Mouse (Mus musculus) heart, adult 2 months (tissue): ENCODE results near the gene Galnt15. TPM values are rescaled to one million over a fixed set of nuclear protein-coding genes. Genes with fewer than 3 reads are reported as not detected.

ENCODE experiments used
- DNase-seq, 2 experiments: peaks; one replicate each; pipeline ENCODE4 v3.0.0; 2021
- H3K27ac ChIP-seq: fragments of 200-600 bp; 2 replicates; pipeline ENCODE4 v1.8.1; 2022
- H3K27me3 ChIP-seq: fragments of 200-500 bp; 2 replicates; pipeline ENCODE4 v1.6.1; 2012; ENCODE audit warnings: mild to moderate bottlenecking, low read length, inconsistent platforms, mixed read lengths; ENCODE audit not compliant: control insufficient read depth, insufficient read depth
- H3K36me3 ChIP-seq: fragments of 200-500 bp; 2 replicates; pipeline ENCODE4 v1.6.1; 2012; ENCODE audit warnings: low read length, inconsistent platforms; ENCODE audit not compliant: control insufficient read depth, insufficient read depth
- H3K4me1 ChIP-seq: fragments of 200-500 bp; 2 replicates; pipeline ENCODE4 v1.6.1; 2011; ENCODE audit warnings: low read length; ENCODE audit not compliant: control insufficient read depth, insufficient read depth
- H3K4me3 ChIP-seq: fragments of 200-600 bp; 2 replicates; pipeline ENCODE4 v1.8.1; 2022
- H3K79me2 ChIP-seq: fragments of 200-500 bp; replicated peaks from 2 replicates; pipeline ENCODE4 v1.6.1; 2012; ENCODE audit warnings: mild to moderate bottlenecking, inconsistent platforms, low read length, moderate library complexity, mixed read lengths; ENCODE audit not compliant: control insufficient read depth, insufficient read depth
- H3K9ac ChIP-seq: fragments of 200-500 bp; 2 replicates; pipeline ENCODE4 v1.6.1; 2012; ENCODE audit warnings: low read depth, mild to moderate bottlenecking, control low read depth, inconsistent platforms, low read length, mixed read lengths
- CTCF ChIP-seq: fragments of 200-600 bp; IDR thresholded peaks from 2 replicates; pipeline ENCODE4 v1.8.1; 2022; ENCODE audit warnings: antibody characterized with exemption, mild to moderate bottlenecking, moderate library complexity
- EP300 ChIP-seq: fragments of 200-500 bp; IDR thresholded peaks from 2 replicates; pipeline ENCODE4 v1.6.1; 2011; ENCODE audit warnings: low read depth, low read length, control low read depth; ENCODE audit not compliant: insufficient read depth
- POLR2A ChIP-seq: fragments of 200-500 bp; IDR thresholded peaks from 2 replicates; pipeline ENCODE4 v1.6.1; 2011; ENCODE audit warnings: mild to moderate bottlenecking, low read depth, low read length, control low read depth; ENCODE audit not compliant: insufficient read depth
- WGBS: fragments of 180-500 bp; shearing (Covaris S2); methylation state at CpG from one replicate; pipeline ENCODE4 v1.1.7; 2018; 5-methylcytosine and 5-hydroxymethylcytosine counted together
- intact Hi-C: fragments of 180-260 bp; cut with DNase I; formaldehyde crosslinking; loops from one replicate; pipeline ENCODE4 v1.15.1; 2025
- polyA plus RNA-seq: library from polyadenylated mRNA; depleted of rRNA; stranded (reverse); fragments of >200 nt; gene quantifications from 2 replicates; pipeline ENCODE4 v1.2.3, GENCODE M21; 2012
- total RNA-seq, 2 experiments: library from RNA; stranded (reverse); gene quantifications; 2 replicates each; pipeline ENCODE4 v1.2.3; 2021

Galnt15 gene
- total and polyA plus RNA-seq, 3 experiments, result 10.1 to 18.1 (median 11.2) TPM

DNA sequence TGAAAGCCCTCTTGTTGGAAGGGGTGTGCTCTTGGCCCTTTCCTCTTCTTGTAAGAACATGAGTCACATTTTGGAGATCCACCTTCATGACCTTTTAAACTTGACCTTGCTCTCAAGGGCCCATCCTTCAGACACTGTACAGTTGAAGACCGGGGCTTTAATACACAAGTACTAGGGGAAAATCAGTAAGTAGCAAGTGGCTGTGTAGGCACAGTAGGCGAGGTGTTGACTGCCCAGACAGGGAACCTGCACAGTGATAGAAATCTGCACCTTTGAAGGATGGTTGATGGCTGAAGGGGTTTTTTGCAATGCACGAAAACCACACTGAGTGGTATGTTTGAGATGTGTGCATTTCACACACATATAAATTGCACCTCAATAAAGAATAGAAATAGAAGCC, 12.3 kb upstream of the Galnt15 start:
- DNase-seq, result no peak
- Histone ChIP-seq H3K36me3 (no peaks in the 10 kb centered on the region), H3K27ac (no peak overlapping the region), H3K4me1 (peaks cover 4% of the 10 kb centered on the region), H3K9ac (no peak overlapping the region), H3K4me3 (no peak overlapping the region), H3K27me3 (no peaks in the 10 kb centered on the region), H3K79me2 (no peaks in the 10 kb centered on the region)
- no peak for TF ChIP-seq CTCF
- TF ChIP-seq EP300, result no peak
- no peak for TF ChIP-seq POLR2A
- intact Hi-C loops, result no loop called here
- 93% methylated on average over 3 of the region's 3 CpGs for WGBS

DNA sequence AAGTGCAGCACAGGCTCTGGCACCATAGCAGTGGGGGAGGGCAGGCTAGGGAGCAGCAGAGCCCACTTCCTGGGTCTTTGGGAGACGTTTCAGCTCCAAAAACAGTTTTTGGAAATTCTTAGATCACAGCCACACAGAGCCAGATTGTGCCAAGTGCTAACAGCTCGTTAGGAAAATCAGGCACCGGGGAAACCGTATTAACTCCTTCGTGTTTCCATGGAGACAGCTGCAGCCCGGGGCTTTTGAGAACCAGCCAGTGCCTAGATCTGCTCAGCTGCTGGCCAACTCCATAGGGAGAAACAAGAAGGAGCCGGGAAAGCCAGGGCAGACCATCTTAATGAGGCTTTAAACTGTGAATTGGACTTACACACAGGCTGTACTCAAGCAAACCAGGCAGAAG, 11.9 kb upstream of the Galnt15 start:
- Histone ChIP-seq H3K79me2 (no peaks in the 10 kb centered on the region), H3K4me1 (peaks cover 4% of the 10 kb centered on the region), H3K27me3 (no peaks in the 10 kb centered on the region), H3K27ac (no peak overlapping the region), H3K4me3 (no peak overlapping the region), H3K36me3 (no peaks in the 10 kb centered on the region), H3K9ac (peak overlapping the region; percentile 7; the same call in 1 of the 2 replicates)
- intact Hi-C loops, result no loop called here
- no peak for TF ChIP-seq CTCF
- no peak for TF ChIP-seq EP300
- TF ChIP-seq POLR2A, result no peak
- DNase-seq, result no peak
- WGBS, result 24% methylated on average over 7 of the region's 7 CpGs

DNA sequence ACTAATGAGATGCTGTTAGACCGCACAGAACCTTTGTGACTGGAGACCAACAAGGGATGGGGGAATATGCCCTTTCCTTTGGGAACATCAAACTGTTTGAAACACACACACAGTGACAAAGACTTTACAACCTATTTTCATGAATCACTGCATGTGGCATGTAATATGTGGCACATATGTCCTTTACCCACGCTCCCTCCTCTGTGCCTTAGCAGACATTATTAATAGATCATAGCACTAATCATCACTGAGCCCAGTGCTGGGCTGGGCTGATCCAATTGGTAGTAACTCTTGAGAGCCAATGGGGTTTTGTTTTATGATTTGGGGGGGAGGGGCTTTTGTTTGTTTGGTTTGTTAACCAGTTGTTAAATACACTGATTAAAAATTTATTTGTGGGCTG, 11.3 kb upstream of the Galnt15 start:
- Histone ChIP-seq H3K36me3 (no peaks in the 10 kb centered on the region), H3K79me2 (no peaks in the 10 kb centered on the region), H3K4me3 (no peak overlapping the region), H3K4me1 (peaks cover 4% of the 10 kb centered on the region), H3K9ac (no peak overlapping the region; the same call in 1 of the 2 replicates), H3K27me3 (no peaks in the 10 kb centered on the region), H3K27ac (no peak overlapping the region)
- no peak for TF ChIP-seq CTCF
- TF ChIP-seq EP300, result no peak
- intact Hi-C loops, result no loop called here
- no peak for DNase-seq
- 91% methylated on average over 2 of the region's 2 CpGs for WGBS

DNA sequence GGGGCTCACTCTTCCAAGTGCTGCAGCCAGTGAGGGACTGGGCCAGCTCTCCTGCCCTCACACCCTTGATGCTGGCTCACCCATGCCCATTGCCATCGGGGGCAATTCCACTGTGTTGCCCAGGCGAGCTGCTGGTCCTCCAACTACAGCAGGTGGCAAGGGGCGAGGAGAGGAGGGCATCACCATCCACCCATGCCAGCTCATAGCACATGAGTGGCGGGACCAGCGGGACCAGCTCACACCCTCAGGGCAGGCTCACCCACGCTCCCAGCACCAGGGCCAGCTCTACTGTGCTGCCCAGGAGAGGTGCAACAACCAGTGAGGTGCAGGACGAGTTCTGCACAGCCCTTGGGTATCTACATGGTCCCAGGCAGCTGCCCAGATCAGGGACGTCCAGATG, 9.7 kb upstream of the Galnt15 start:
- H3K4me3 ChIP-seq, result no peak overlapping the region
- no peaks in the 10 kb centered on the region for H3K36me3 ChIP-seq
- no peaks in the 10 kb centered on the region for H3K79me2 ChIP-seq
- no peaks in the 10 kb centered on the region for H3K27me3 ChIP-seq
- 85% methylated on average over 8 of the region's 8 CpGs for WGBS
- H3K27ac ChIP-seq, result no peak overlapping the region
- no peak overlapping the region for H3K9ac ChIP-seq
- DNase-seq, result no peak
- no peak for TF ChIP-seq POLR2A
- no peak for TF ChIP-seq CTCF
- no peak for TF ChIP-seq EP300
- H3K4me1 ChIP-seq, result peaks cover 4% of the 10 kb centered on the region
- intact Hi-C loops, result no loop called here

DNA sequence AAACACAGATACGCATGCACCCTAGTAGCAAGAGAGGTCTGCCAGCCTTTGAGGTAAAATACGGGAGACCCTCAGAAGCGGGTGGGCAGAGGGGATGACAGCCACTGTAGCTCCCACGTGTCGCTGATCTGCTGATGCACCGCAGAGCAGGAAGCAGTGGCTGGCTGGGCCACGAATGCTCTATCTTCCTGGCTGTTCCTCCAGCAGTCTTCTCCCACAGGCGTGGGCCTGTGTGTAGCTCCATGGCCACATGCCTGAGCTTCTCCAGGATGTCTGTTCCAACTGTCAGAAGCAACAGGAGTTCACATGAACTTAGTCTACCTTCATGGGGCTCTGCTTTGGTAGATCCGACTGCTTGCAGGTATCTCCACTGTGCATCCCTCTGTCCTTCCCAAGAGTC, 6.8 kb upstream of the Galnt15 start:
- WGBS, result 49% methylated on average over 9 of the region's 9 CpGs
- no peak overlapping the region for H3K4me3 ChIP-seq
- intact Hi-C loops, result no loop called here
- DNase-seq, result no peak
- no peak overlapping the region for H3K27ac ChIP-seq
- no peaks in the 10 kb centered on the region for H3K79me2 ChIP-seq
- H3K4me1 ChIP-seq, result peaks cover 2% of the 10 kb centered on the region
- H3K9ac ChIP-seq, result no peak overlapping the region
- H3K27me3 ChIP-seq, result no peaks in the 10 kb centered on the region
- TF ChIP-seq CTCF (no peak), POLR2A (no peak)
- H3K36me3 ChIP-seq, result no peaks in the 10 kb centered on the region

DNA sequence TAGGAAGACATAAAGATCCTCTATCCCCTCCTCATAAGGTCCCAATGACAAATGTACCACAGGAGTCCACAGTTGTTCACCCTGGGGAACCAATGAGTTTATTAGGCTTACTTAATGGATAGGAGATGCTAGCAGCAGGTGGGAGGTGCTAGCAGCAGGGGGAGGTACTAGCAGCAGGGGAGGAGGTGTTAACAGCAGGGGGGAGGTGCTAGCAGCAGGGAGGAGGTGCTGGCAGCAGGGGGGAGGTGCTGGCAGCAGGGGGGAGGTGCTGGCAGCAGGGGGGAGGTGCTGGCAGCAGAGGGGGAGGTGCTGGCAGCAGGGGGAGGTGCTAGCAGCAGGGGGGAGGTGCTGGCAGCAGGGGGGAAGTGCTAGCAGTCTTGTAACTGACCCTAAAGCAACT, 6.3 kb upstream of the Galnt15 start:
- no peak for DNase-seq
- Histone ChIP-seq H3K79me2 (no peaks in the 10 kb centered on the region), H3K4me3 (no peak overlapping the region), H3K9ac (no peak overlapping the region), H3K27me3 (no peaks in the 10 kb centered on the region), H3K36me3 (no peaks in the 10 kb centered on the region), H3K27ac (no peak overlapping the region), H3K4me1 (no peaks in the 10 kb centered on the region)
- TF ChIP-seq EP300 (no peak), CTCF (no peak), POLR2A (no peak)
- intact Hi-C loops, result no loop called here

DNA sequence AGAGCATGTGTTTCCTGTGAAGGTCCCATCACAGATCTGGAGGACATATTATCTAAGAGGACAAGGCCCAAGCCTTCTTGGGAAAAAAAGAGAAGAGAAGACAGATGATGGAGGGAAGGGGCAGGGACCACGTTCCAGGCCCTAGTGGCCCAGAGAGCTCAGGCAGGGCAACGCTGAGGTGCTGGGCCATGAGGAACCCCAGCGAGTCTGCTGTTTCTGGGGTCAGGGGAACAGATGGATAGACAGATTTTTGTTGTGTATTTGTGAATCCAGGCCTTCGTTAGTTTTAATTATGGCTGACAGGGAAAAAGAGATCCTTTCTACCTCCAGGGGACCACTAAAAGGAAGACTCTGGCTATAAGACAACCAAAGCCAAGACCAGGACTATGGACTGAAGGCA, 4.9 kb upstream of the Galnt15 start:
- no peaks in the 10 kb centered on the region for H3K36me3 ChIP-seq
- H3K27ac ChIP-seq, result no peak overlapping the region
- no peak for DNase-seq
- H3K4me1 ChIP-seq, result peaks cover 2% of the 10 kb centered on the region; the same call in 1 of the 2 replicates
- no peak overlapping the region for H3K9ac ChIP-seq
- H3K79me2 ChIP-seq, result no peaks in the 10 kb centered on the region
- 88% methylated on average over 4 of the region's 4 CpGs for WGBS
- no peaks in the 10 kb centered on the region for H3K27me3 ChIP-seq
- intact Hi-C loops, result no loop called here
- TF ChIP-seq EP300, result no peak
- TF ChIP-seq CTCF, result no peak
- TF ChIP-seq POLR2A, result no peak
- no peak overlapping the region for H3K4me3 ChIP-seq
